Mouse (Mus musculus) thymus, adult 2 months (tissue): Measurements from ENCODE around the gene Dag1.

ENCODE experiments used
- CTCF ChIP-seq: fragments of 200-500 bp; IDR thresholded peaks from 2 replicates; pipeline ENCODE4 v1.5.1; 2012; ENCODE audit warnings: mild to moderate bottlenecking, control low read depth, low read length, moderate library complexity, borderline replicate concordance; ENCODE audit not compliant: control insufficient read depth, poor library complexity, insufficient read depth; ENCODE audit errors: extremely low read depth
- POLR2A ChIP-seq: fragments of 200-500 bp; IDR thresholded peaks from 2 replicates; pipeline ENCODE4 v1.6.1; 2012; ENCODE audit warnings: mild to moderate bottlenecking, low read length, control low read depth, moderate library complexity; ENCODE audit not compliant: control insufficient read depth, poor library complexity, insufficient read depth; ENCODE audit errors: extremely low read depth

- TF ChIP-seq CTCF (no peak), POLR2A (no peak)
Measured at GRCm38 (mm10) chr9:108223633-108224032, 40.1 kb downstream of the Dag1 start.
